Mouse (Mus musculus): Measurements from ENCODE around the gene Commd1.

DNA sequence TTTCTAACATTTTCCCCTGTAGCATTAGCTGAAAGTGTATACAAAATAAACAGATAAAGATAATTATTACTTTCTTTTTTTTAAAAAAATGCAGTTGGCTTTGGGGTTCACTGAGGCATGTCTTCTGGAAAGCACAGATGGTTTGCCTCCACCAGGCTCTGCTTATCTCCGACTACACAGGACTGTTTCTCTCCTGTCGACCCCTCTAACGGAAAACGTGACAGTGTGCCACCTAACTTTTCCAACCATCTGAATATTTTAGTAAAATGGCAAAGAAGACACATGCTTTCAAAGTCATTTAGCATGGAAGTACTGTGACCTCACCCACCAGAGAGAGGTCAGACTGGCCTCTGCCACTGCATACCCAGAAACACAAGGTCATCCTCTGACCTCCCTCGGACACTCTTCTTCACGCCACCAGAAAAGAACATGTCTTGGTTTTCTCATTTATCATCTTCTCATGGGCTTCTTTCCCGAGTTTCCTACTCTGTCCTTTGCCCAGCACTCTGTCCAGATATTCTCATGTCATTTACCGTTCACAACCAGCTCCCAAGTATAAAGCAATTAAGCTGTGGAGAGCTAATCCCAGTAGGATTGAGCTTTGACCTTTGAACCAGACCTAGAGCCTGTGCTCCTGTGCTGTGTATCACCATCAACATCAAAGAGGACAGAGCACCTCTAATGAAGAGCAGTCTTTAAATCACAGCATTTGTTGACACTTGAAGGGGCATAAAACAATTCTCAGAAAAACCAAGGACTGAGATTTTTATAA lies 135.0 kb downstream of the Commd1 start:
- TF ChIP-seq CTCF (conservative IDR thresholded peaks at IDR 0.05; ENCODE audit: low read length) (no peak), NANOG (IDR thresholded peaks at IDR 0.05; ENCODE audit: borderline replicate concordance, low read length) (no peak)
